Mouse (Mus musculus) CH12.LX (cell line): Measurements from ENCODE around the gene Lcn12. TPM values are rescaled to one million over a fixed set of nuclear protein-coding genes. Genes with fewer than 3 reads are reported as not detected.

Experiments used
- DNase-seq: peaks from one replicate; pipeline ENCODE4 v3.0.0-alpha.2; 2013; ENCODE audit errors: extremely low read depth
- H3K27ac ChIP-seq: 2 replicates; pipeline ENCODE4 v1.5.1; 2012; ENCODE audit warnings: low read depth, mild to moderate bottlenecking, control low read depth, moderate library complexity; ENCODE audit not compliant: insufficient read depth
- H3K27me3 ChIP-seq: replicated peaks from 2 replicates; pipeline ENCODE3; 2012; ENCODE audit warnings: inconsistent platforms
- H3K36me3 ChIP-seq, 2 experiments: replicated peaks in 1 of 2; 2 replicates each; pipeline versions ENCODE3 to v1.6.1; 2012; ENCODE audit warnings: inconsistent platforms in 1 of 2, low read length in 1 of 2, mild to moderate bottlenecking in 1 of 2, mixed read lengths in 1 of 2, moderate library complexity in 1 of 2; ENCODE audit not compliant: control insufficient read depth in 1 of 2, insufficient read depth in 1 of 2
- H3K4me1 ChIP-seq, 2 experiments: 2 replicates each; pipeline ENCODE4 v1.6.1; 2012; ENCODE audit warnings: inconsistent platforms in 1 of 2, moderate library complexity in 1 of 2; ENCODE audit not compliant: insufficient read depth in 2 of 2, control insufficient read depth in 1 of 2
- H3K4me2 ChIP-seq: 2 replicates; pipeline ENCODE4 v1.6.1; 2012; ENCODE audit warnings: low read depth, mild to moderate bottlenecking, control low read depth; ENCODE audit not compliant: poor library complexity, insufficient read depth, severe bottlenecking
- H3K4me3 ChIP-seq, 3 experiments: fragments of 150-350 bp in 1 of 3; sonication (generic) in 1 of 3; replicated peaks in 1 of 3; 2 replicates each; pipeline versions ENCODE3 to v1.5.1; 2011 to 2012; ENCODE audit warnings: low read depth in 2 of 3, low read length in 2 of 3, mild to moderate bottlenecking in 2 of 3, moderate library complexity in 2 of 3, control low read depth in 1 of 3, improper control_type of control experiment in 1 of 3, inconsistent platforms in 1 of 3, mixed read lengths in 1 of 3; ENCODE audit not compliant: poor library complexity in 1 of 3
- H3K79me2 ChIP-seq: replicated peaks from 2 replicates; pipeline ENCODE4 v1.6.1; 2012; ENCODE audit warnings: mild to moderate bottlenecking, moderate library complexity; ENCODE audit not compliant: control insufficient read depth, poor library complexity, insufficient read depth, severe bottlenecking; ENCODE audit errors: extremely low read depth
- H3K9ac ChIP-seq: 2 replicates; pipeline ENCODE4 v1.6.1; 2012; ENCODE audit warnings: low read depth, mild to moderate bottlenecking, control low read depth, moderate library complexity; ENCODE audit not compliant: insufficient read depth
- H3K9me3 ChIP-seq: replicated peaks from 2 replicates; pipeline ENCODE3; 2012; ENCODE audit warnings: low read length, inconsistent platforms, mixed read lengths
- CHD1 ChIP-seq: IDR thresholded peaks from 2 replicates; pipeline ENCODE4 v1.6.1; 2012; ENCODE audit warnings: low read depth, low read length, improper control_type of control experiment, inconsistent platforms
- CHD2 ChIP-seq: IDR thresholded peaks from 2 replicates; pipeline ENCODE4 v1.6.1; 2011; ENCODE audit warnings: low read length, improper control_type of control experiment
- CTCF ChIP-seq, 2 experiments: IDR thresholded peaks in 1 of 2; conservative IDR thresholded peaks in 1 of 2; 2 replicates each; pipeline ENCODE4 v1.5.1; 2011 to 2012; ENCODE audit warnings: low read depth in 2 of 2, low read length in 2 of 2, improper control_type of control experiment in 1 of 2, inconsistent platforms in 1 of 2, mild to moderate bottlenecking in 1 of 2, moderate library complexity in 1 of 2
- E2F4 ChIP-seq: IDR thresholded peaks from 2 replicates; pipeline ENCODE4 v1.6.1; 2011; ENCODE audit warnings: low read depth, low read length, improper control_type of control experiment; ENCODE audit not compliant: insufficient replicate concordance
- ETS1 ChIP-seq: conservative IDR thresholded peaks from 2 replicates; pipeline ENCODE4 v1.6.1; 2012; ENCODE audit warnings: low read depth, mild to moderate bottlenecking, inconsistent platforms, low read length, improper control_type of control experiment, moderate library complexity
- GABPA ChIP-seq: IDR thresholded peaks from 2 replicates; pipeline ENCODE4 v1.6.1; 2012; ENCODE audit warnings: low read depth, low read length, improper control_type of control experiment, inconsistent platforms; ENCODE audit not compliant: insufficient replicate concordance
- HCFC1 ChIP-seq: IDR thresholded peaks from 2 replicates; pipeline ENCODE4 v1.6.1; 2012; ENCODE audit warnings: low read depth, mild to moderate bottlenecking, inconsistent platforms, low read length, improper control_type of control experiment
- IRF4 ChIP-seq: IDR thresholded peaks from 2 replicates; pipeline ENCODE4 v1.6.1; 2014; ENCODE audit warnings: low read depth, mild to moderate bottlenecking, inconsistent platforms, low read length, improper control_type of control experiment
- JUN ChIP-seq: IDR thresholded peaks from 2 replicates; pipeline ENCODE4 v1.6.1; 2011; ENCODE audit warnings: low read depth, mild to moderate bottlenecking, low read length, improper control_type of control experiment, moderate library complexity; ENCODE audit not compliant: insufficient read depth
- JUND ChIP-seq: conservative IDR thresholded peaks from 2 replicates; pipeline ENCODE4 v1.6.1; 2011; ENCODE audit warnings: low read depth, low read length, improper control_type of control experiment
- KAT2A ChIP-seq: IDR thresholded peaks from 2 replicates; pipeline ENCODE4 v1.6.1; 2012; ENCODE audit warnings: low read length, improper control_type of control experiment, inconsistent platforms; ENCODE audit not compliant: insufficient replicate concordance
- MAFK ChIP-seq: IDR thresholded peaks from 2 replicates; pipeline ENCODE4 v1.6.1; 2011; ENCODE audit warnings: low read length, improper control_type of control experiment; ENCODE audit not compliant: insufficient replicate concordance
- MAX ChIP-seq: IDR thresholded peaks from 2 replicates; pipeline ENCODE4 v1.6.1; 2011; ENCODE audit warnings: low read length, improper control_type of control experiment
- MYC ChIP-seq: IDR thresholded peaks from 2 replicates; pipeline ENCODE4 v1.6.1; 2011; ENCODE audit warnings: low read depth, mild to moderate bottlenecking, improper control_type of control experiment, low read length
- NELFE ChIP-seq: IDR thresholded peaks from 2 replicates; pipeline ENCODE4 v1.6.1; 2011; ENCODE audit warnings: low read depth, low read length, improper control_type of control experiment
- NRF1 ChIP-seq: IDR thresholded peaks from 2 replicates; pipeline ENCODE4 v1.6.1; 2014; ENCODE audit warnings: low read depth, mild to moderate bottlenecking, inconsistent platforms, low read length, improper control_type of control experiment, moderate library complexity
- PAX5 ChIP-seq: IDR thresholded peaks from 2 replicates; pipeline ENCODE4 v1.6.1; 2012; ENCODE audit warnings: low read length, inconsistent platforms, mixed read lengths
- POLR2A ChIP-seq: IDR thresholded peaks from 2 replicates; pipeline ENCODE4 v1.6.1; 2011; ENCODE audit warnings: low read depth, mild to moderate bottlenecking, improper control_type of control experiment, low read length
- POLR2AphosphoS2 ChIP-seq: IDR thresholded peaks from 2 replicates; pipeline ENCODE4 v1.6.1; 2011; ENCODE audit warnings: low read depth, low read length, improper control_type of control experiment
- RAD21 ChIP-seq: IDR thresholded peaks from 2 replicates; pipeline ENCODE4 v1.6.1; 2011; ENCODE audit warnings: low read depth, mild to moderate bottlenecking, low read length, improper control_type of control experiment, moderate library complexity
- TCF12 ChIP-seq: IDR thresholded peaks from 2 replicates; pipeline ENCODE4 v1.6.1; 2014; ENCODE audit warnings: low read depth, mild to moderate bottlenecking, inconsistent platforms, low read length, improper control_type of control experiment
- UBTF ChIP-seq: IDR thresholded peaks from 2 replicates; pipeline ENCODE4 v1.6.1; 2012; ENCODE audit warnings: low read depth, mild to moderate bottlenecking, inconsistent platforms, low read length, improper control_type of control experiment, moderate library complexity
- USF1 ChIP-seq: IDR thresholded peaks from 2 replicates; pipeline ENCODE4 v1.6.1; 2014; ENCODE audit warnings: low read depth, mild to moderate bottlenecking, inconsistent platforms, low read length, improper control_type of control experiment
- USF2 ChIP-seq: conservative IDR thresholded peaks from 2 replicates; pipeline ENCODE4 v1.6.1; 2011; ENCODE audit warnings: low read depth, low read length, improper control_type of control experiment
- ZC3H11A ChIP-seq: IDR thresholded peaks from 2 replicates; pipeline ENCODE4 v1.6.1; 2012; ENCODE audit warnings: low read depth, mild to moderate bottlenecking, inconsistent platforms, low read length, improper control_type of control experiment
- ZKSCAN1 ChIP-seq: IDR thresholded peaks from 2 replicates; pipeline ENCODE4 v1.6.1; 2012; ENCODE audit warnings: low read depth, inconsistent platforms, low read length, improper control_type of control experiment, borderline replicate concordance
- ZNF384 ChIP-seq: IDR thresholded peaks from 2 replicates; pipeline ENCODE4 v1.6.1; 2012; ENCODE audit warnings: low read depth, low read length, improper control_type of control experiment, inconsistent platforms
- dilution Hi-C: fragments of 300-500 bp; cut with MboI; formaldehyde crosslinking; loops from 2 replicates; pipeline ENCODE4 v1.14.3; 2020; ENCODE audit warnings: low sequenced_read_pairs; ENCODE audit not compliant: extremely low pct_unique_long_range_greater_than_20kb, extremely low pct_ligation_motif_present
- in situ Hi-C: fragments of 300-500 bp; cut with MboI; formaldehyde crosslinking; loops from 3 replicates; pipeline ENCODE4 v1.14.3; 2019; ENCODE audit warnings: low sequenced_read_pairs, low pct_ligation_motif_present, low pct_unique_long_range_greater_than_20kb, mixed read lengths
- polyA plus RNA-seq: library from polyadenylated mRNA; unstranded; fragments of >175 nt; gene quantifications from 2 replicates; pipeline ENCODE4 v1.2.1, GENCODE M21; 2012; ENCODE audit warnings: low read depth; ENCODE audit not compliant: insufficient read length
- total RNA-seq, 2 experiments: library from RNA; depleted of rRNA; stranded (reverse); fragments of 300-350 nt in 1 of 2; fragments of >200 nt in 1 of 2; gene quantifications; 2 replicates each; pipeline ENCODE4 v1.2.3; 2012 to 2014

The Lcn12 gene
- total and polyA plus RNA-seq, 3 experiments, result not detected

GRCm38 (mm10) chr2:25469969-25470368 is 23.7 kb downstream of the Lcn12 start, which contains the start of gene Ptgds:
Ptgds (minus strand) TSS chr2:25470046.
- Histone ChIP-seq H3K79me2 (no peaks in the 10 kb centered on the region), H3K4me2 (no peak within 1 kb of the TSS), H3K4me1 (peaks cover 14 to 44% of the 10 kb centered on the region in 2 experiments), H3K4me3 (no peak within 1 kb of the TSS), H3K9ac (no peak within 1 kb of the TSS), H3K9me3 (no peaks in the 10 kb centered on the region), H3K27ac (no peak within 1 kb of the TSS), H3K27me3 (no peaks in the 10 kb centered on the region), H3K36me3 (no peaks in the 10 kb centered on the region)
- dilution Hi-C loops (no loop called here), in situ Hi-C loops (no loop called here)
- no peak for TF ChIP-seq CHD1
- TF ChIP-seq USF2, result no peak
- no peak for TF ChIP-seq TCF12
- no peak for TF ChIP-seq UBTF
- no peak for TF ChIP-seq E2F4
- no peak for TF ChIP-seq HCFC1
- TF ChIP-seq PAX5, result no peak
- no peak for TF ChIP-seq CHD2
- no peak for TF ChIP-seq MYC
- no peak for TF ChIP-seq JUN
- no peak for TF ChIP-seq ZKSCAN1
- TF ChIP-seq RAD21, result no peak
- TF ChIP-seq MAX, result no peak
- TF ChIP-seq POLR2AphosphoS2, result no peak
- TF ChIP-seq JUND, result no peak
- no peak for TF ChIP-seq POLR2A
- TF ChIP-seq ZC3H11A, result no peak
- no peak for DNase-seq

DNA sequence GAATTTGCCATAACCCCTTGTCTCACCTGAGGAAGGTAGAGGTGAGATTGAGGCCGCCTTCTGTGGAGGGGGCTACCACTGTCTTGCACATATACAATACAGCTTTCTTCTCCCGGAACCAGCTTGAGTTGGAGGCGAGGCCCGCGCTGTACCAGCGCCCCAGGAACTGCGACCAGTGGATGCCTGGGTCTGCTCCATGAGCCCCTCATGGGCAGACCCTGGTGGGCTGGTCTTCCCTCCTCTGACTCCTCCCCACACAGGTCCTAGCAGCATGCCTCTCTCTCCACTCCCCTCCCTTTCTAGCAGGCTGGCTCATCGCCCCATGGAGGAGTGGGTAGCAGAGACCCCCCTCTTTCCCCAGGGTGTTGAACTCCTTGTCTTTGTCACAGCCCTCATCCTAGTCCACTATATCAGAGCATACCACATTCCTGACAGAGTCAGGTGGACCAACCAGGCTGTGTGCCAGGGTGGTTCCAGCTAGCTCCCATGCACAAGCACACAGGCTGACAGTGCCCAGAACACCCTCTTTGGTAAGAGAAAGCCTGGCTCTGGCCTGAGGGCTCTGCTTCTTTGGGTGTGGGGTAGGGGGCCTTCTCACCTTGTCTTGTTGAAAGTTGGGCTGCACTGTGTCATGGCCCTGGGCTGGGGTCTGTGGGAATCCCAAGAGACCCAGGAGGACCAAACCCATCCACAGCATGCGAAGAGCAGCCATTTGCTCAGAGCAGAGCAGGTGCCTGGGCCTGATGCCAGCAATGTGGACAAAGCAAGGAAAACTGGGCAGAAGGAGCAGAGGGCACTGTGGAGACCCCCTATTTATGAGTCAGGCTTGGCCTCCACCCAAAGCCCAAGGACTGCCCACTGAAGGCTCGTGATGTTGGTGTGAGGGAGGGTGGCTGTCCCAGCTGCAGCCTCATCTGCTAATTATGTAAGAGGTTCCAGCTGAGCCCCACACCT is 24.5 kb downstream of the Lcn12 start:
- peaks cover 21 to 51% of the 10 kb centered on the region in 2 experiments for H3K4me1 ChIP-seq
- no peaks in the 10 kb centered on the region for H3K79me2 ChIP-seq
- TF ChIP-seq NRF1 (no peak), E2F4 (no peak), CHD2 (no peak), NELFE (no peak), ZNF384 (no peak), MAX (no peak), POLR2A (no peak), CTCF (conservative IDR thresholded peaks at IDR 0.05 in 1 of 2, IDR thresholded peaks at IDR 0.05 in 1 of 2; ENCODE audit: low read depth in 2 of 2, low read length in 2 of 2) (no peak), IRF4 (no peak), ETS1 (no peak), UBTF (no peak), ZC3H11A (no peak), MAFK (no peak), TCF12 (no peak), POLR2AphosphoS2 (no peak), ZKSCAN1 (no peak), GABPA (no peak), USF1 (no peak), KAT2A (no peak), USF2 (no peak)
- no peaks in the 10 kb centered on the region for H3K36me3 ChIP-seq
- dilution Hi-C loops, result no loop called here
- H3K4me3 ChIP-seq, result no peak overlapping the region
- in situ Hi-C loops, result no loop called here
- no peak overlapping the region for H3K9ac ChIP-seq
- H3K27me3 ChIP-seq, result no peaks in the 10 kb centered on the region
- H3K9me3 ChIP-seq, result no peaks in the 10 kb centered on the region
- no peak for DNase-seq
- no peak overlapping the region for H3K27ac ChIP-seq
- H3K4me2 ChIP-seq, result no peak overlapping the region
